Mouse (Mus musculus) limb, embryonic 14.5 days (tissue): ENCODE data around the gene Aatf. TPM values are rescaled to one million over a fixed set of nuclear protein-coding genes. Genes with fewer than 3 reads are reported as not detected.
A peak's percentile ranks its signal among the peaks of the same experiment; 100 is the strongest.
"Not testable (repeated sequence)": the region's sequence is repeated elsewhere in the genome, so short reads cannot be mapped to it uniquely, and the experiment has no call there.

Experiments used
- ATAC-seq: fragments of 200-750 bp; cut with Nextera tagmentation; 2 replicates; pipeline ENCODE4 v1.8.0; 2017; ENCODE audit warnings: low read depth, moderate number of reproducible peaks, moderate TSS enrichment; ENCODE audit not compliant: low FRiP score
- DNase-seq: peaks from one replicate; pipeline ENCODE4 v3.0.0-alpha.2; 2015; ENCODE audit warnings: low spot score
- H3K27ac ChIP-seq: fragments of 300-500 bp; sonication (generic); replicated peaks from 2 replicates; pipeline ENCODE4 v1.5.1; 2014; ENCODE audit warnings: low read depth, mild to moderate bottlenecking, low read length, moderate library complexity, mixed read lengths
- H3K27me3 ChIP-seq: fragments of 300-500 bp; sonication (generic); 2 replicates; pipeline ENCODE4 v1.6.1; 2014; ENCODE audit warnings: low read length, mixed read lengths; ENCODE audit not compliant: control insufficient read depth, insufficient read depth
- H3K36me3 ChIP-seq: fragments of 300-500 bp; sonication (generic); 2 replicates; pipeline ENCODE4 v1.6.1; 2014; ENCODE audit warnings: mild to moderate bottlenecking, low read length, moderate library complexity, mixed read lengths; ENCODE audit not compliant: control insufficient read depth, insufficient read depth
- H3K4me1 ChIP-seq: fragments of 300-500 bp; sonication (generic); 2 replicates; pipeline ENCODE4 v1.6.1; 2014; ENCODE audit warnings: antibody characterized with exemption, low read length, mixed read lengths; ENCODE audit not compliant: control insufficient read depth, insufficient read depth
- H3K4me2 ChIP-seq: fragments of 300-500 bp; sonication (generic); replicated peaks from 2 replicates; pipeline ENCODE4 v1.6.1; 2014; ENCODE audit warnings: low read depth, mild to moderate bottlenecking, low read length, moderate library complexity; ENCODE audit not compliant: severe bottlenecking
- H3K4me3 ChIP-seq: fragments of 300-500 bp; sonication (generic); replicated peaks from 2 replicates; pipeline ENCODE4 v1.5.1; 2014; ENCODE audit warnings: low read length
- H3K9ac ChIP-seq: fragments of 300-500 bp; sonication (generic); 2 replicates; pipeline ENCODE4 v1.6.1; 2014; ENCODE audit warnings: mild to moderate bottlenecking, low read depth, low read length, moderate library complexity; ENCODE audit not compliant: severe bottlenecking
- H3K9me3 ChIP-seq: fragments of 300-500 bp; sonication (generic); 2 replicates; pipeline ENCODE4 v1.6.1; 2016; ENCODE audit warnings: low read length; ENCODE audit not compliant: control insufficient read depth
- POLR2A ChIP-seq: fragments of 200-500 bp; IDR thresholded peaks from 2 replicates; pipeline ENCODE4 v1.8.0; 2012; ENCODE audit warnings: inconsistent platforms, mild to moderate bottlenecking, moderate library complexity, borderline replicate concordance; ENCODE audit not compliant: insufficient read depth, insufficient read length; ENCODE audit errors: extremely low read depth
- WGBS: fragments of 180-500 bp; shearing (Covaris S2); extraction: QIAGEN DNeasy Blood & Tissue Kit; methylation state at CpG from one replicate; pipeline ENCODE4 v1.1.7; 2014; 5-methylcytosine and 5-hydroxymethylcytosine counted together
- polyA plus RNA-seq, 2 experiments: library from polyadenylated mRNA; depleted of rRNA in 1 of 2; stranded (reverse) in 1 of 2; unstranded in 1 of 2; fragments of >200 nt; fragmentation: Nextera tagmentation in 1 of 2; extraction: Ambion mirVana in 1 of 2; gene quantifications; 2 replicates each; pipeline versions ENCODE4 v1.2.1 to v1.2.3; 2012 to 2014

Gene Aatf
- polyA plus RNA-seq, 2 experiments, result 12.3 to 44.8 TPM

GRCm38 (mm10) chr11:84406733-84407132 lies 106.6 kb downstream of the Aatf start:
- ATAC-seq (no peak), DNase-seq (no peak)
- H3K27me3 ChIP-seq, result no peaks in the 10 kb centered on the region
- no peak overlapping the region for H3K4me3 ChIP-seq
- no peaks in the 10 kb centered on the region for H3K9me3 ChIP-seq
- no peak overlapping the region for H3K9ac ChIP-seq
- no peaks in the 10 kb centered on the region for H3K4me1 ChIP-seq
- no peak overlapping the region for H3K27ac ChIP-seq
- H3K4me2 ChIP-seq, result no peak overlapping the region
- 93% methylated on average over 4 of the region's 4 CpGs for WGBS
- no peak for TF ChIP-seq POLR2A
- H3K36me3 ChIP-seq, result no peaks in the 10 kb centered on the region

GRCm38 (mm10) chr11:84395010-84395409 lies 118.3 kb downstream of the Aatf start:
- no peak for ATAC-seq
- Histone ChIP-seq H3K27ac (no peak overlapping the region), H3K36me3 (peaks cover 49% of the 10 kb centered on the region), H3K27me3 (no peaks in the 10 kb centered on the region), H3K4me2 (no peak overlapping the region), H3K9ac (no peak overlapping the region), H3K4me3 (no peak overlapping the region), H3K9me3 (no peaks in the 10 kb centered on the region), H3K4me1 (no peaks in the 10 kb centered on the region; the same call in 1 of the 2 replicates)
- TF ChIP-seq POLR2A, result no peak
- WGBS, result 92% methylated on average over 1 of the region's 1 CpGs
- no peak for DNase-seq

- no peak overlapping the region for H3K9ac ChIP-seq
- DNase-seq, result no peak
- WGBS, result 53% methylated on average over 7 of the region's 7 CpGs
These were observed 119.8 kb downstream of the Aatf start for GRCm38 (mm10) chr11:84393571-84393970.

GRCm38 (mm10) chr11:84392066-84392465 lies 121.3 kb downstream of the Aatf start:
- ATAC-seq, H3K9me3 ChIP-seq, H3K4me1 ChIP-seq, H3K4me2 ChIP-seq, H3K27ac ChIP-seq, H3K4me3 ChIP-seq, H3K27me3 ChIP-seq, H3K9ac ChIP-seq, DNase-seq: not testable (repeated sequence)
- WGBS, result 86% methylated on average over 7 of the region's 7 CpGs
- peaks cover 39% of the 10 kb centered on the region for H3K36me3 ChIP-seq

More at GRCm38 (mm10) chr11:84393571-84393970, 119.8 kb downstream of the Aatf start:
- H3K27ac ChIP-seq, result no peak overlapping the region
- H3K4me2 ChIP-seq, result no peak overlapping the region
- H3K27me3 ChIP-seq, result no peaks in the 10 kb centered on the region
- peaks cover 43% of the 10 kb centered on the region for H3K36me3 ChIP-seq
- no peak for ATAC-seq
- H3K4me3 ChIP-seq, result no peak overlapping the region
- H3K4me1 ChIP-seq, result no peaks in the 10 kb centered on the region; the same call in 1 of the 2 replicates
- H3K9me3 ChIP-seq, result no peaks in the 10 kb centered on the region
- no peak for TF ChIP-seq POLR2A

- no peaks in the 10 kb centered on the region for H3K27me3 ChIP-seq
- no peak overlapping the region for H3K4me3 ChIP-seq
- no peak overlapping the region for H3K27ac ChIP-seq
- no peak for ATAC-seq
- no peak overlapping the region for H3K4me2 ChIP-seq
- H3K9me3 ChIP-seq, result no peaks in the 10 kb centered on the region
- DNase-seq, result no peak
- 86% methylated on average over 8 of the region's 8 CpGs for WGBS
- H3K36me3 ChIP-seq, result peaks cover 35% of the 10 kb centered on the region
- H3K4me1 ChIP-seq, result no peaks in the 10 kb centered on the region; the same call in 1 of the 2 replicates
- H3K9ac ChIP-seq, result no peak overlapping the region
- no peak for TF ChIP-seq POLR2A
These were observed 122.2 kb downstream of the Aatf start for GRCm38 (mm10) chr11:84391126-84391525.

GRCm38 (mm10) chr11:84389332-84389731 lies 124.0 kb downstream of the Aatf start:
- no peak overlapping the region for H3K4me3 ChIP-seq
- H3K36me3 ChIP-seq, result peaks cover 43% of the 10 kb centered on the region
- TF ChIP-seq POLR2A, result no peak
- ATAC-seq (no peak), DNase-seq (peak; percentile 13)
- 73% methylated on average over 6 of the region's 6 CpGs for WGBS
- H3K27me3 ChIP-seq, result no peaks in the 10 kb centered on the region
- no peaks in the 10 kb centered on the region for H3K9me3 ChIP-seq
- H3K9ac ChIP-seq, result no peak overlapping the region
- no peaks in the 10 kb centered on the region; the same call in 1 of the 2 replicates for H3K4me1 ChIP-seq
- no peak overlapping the region for H3K27ac ChIP-seq
- H3K4me2 ChIP-seq, result no peak overlapping the region
